Mouse (Mus musculus): ENCODE data around the gene Lgals3bp.

GRCm38 (mm10) chr11:118368330-118368729 lies 33.6 kb downstream of the Lgals3bp start:
- TF ChIP-seq CTCF (IDR thresholded peaks at IDR 0.05) (peak; percentile 51), POLR2A (IDR thresholded peaks at IDR 0.05; ENCODE audit: insufficient read depth, low read depth, low read length) (no peak), EP300 (IDR thresholded peaks at IDR 0.05; ENCODE audit: insufficient read depth, low read depth, low read length) (no peak)

Data from heart, adult 2 months (tissue).